In genomic region chr6:135250926-135251699, GRCm38 (mm10) we compare ENCODE assay signal across 11 mouse cellular contexts. TPM values are rescaled to one million over a fixed set of nuclear protein-coding genes. Genes with fewer than 3 reads are reported as not detected.
DNase-seq lines count a peak whose midpoint lies in the region; ATAC-seq and TF ChIP-seq lines count a peak whose summit lies in the region.
"Had no signal": no experiment of that assay in that cellular context is flagged by ENCODE, and none has a peak within 500 bp of the region (broad histone marks: within the 10 kb centered on the region; RNA-seq: fewer than 3 reads in every experiment).

No protein-coding gene starts in this region.

- peaks cover 13% of the 10 kb centered on the region for H3K27me3 ChIP-seq in hindbrain, embryonic 10.5 days (ENCODE audit: insufficient read depth, poor library complexity, severe bottlenecking)
- no peaks in the 10 kb centered on the region for H3K27me3 ChIP-seq in hindbrain, postnatal 0 days (ENCODE audit: insufficient read depth, low read length)
- no peaks in the 10 kb centered on the region; the same call in 1 of the 2 replicates for H3K27me3 ChIP-seq in heart, postnatal 0 days (ENCODE audit: control insufficient read depth, insufficient read depth, low read length)

- H3K4me3 ChIP-seq in hindbrain, embryonic 10.5 days, result no peak overlapping the region
- H3K4me3 ChIP-seq in hindbrain, postnatal 0 days (ENCODE audit: low read length), result no peak overlapping the region
- no peak overlapping the region for H3K4me3 ChIP-seq in heart, postnatal 0 days (ENCODE audit: low read depth, low read length)
- no peak overlapping the region for H3K4me3 ChIP-seq in layer of hippocampus, adult 2 months
- H3K4me3 ChIP-seq: liver, embryonic 13.5 days had no signal

- H3K4me2 ChIP-seq in hindbrain, postnatal 0 days (ENCODE audit: low read depth, low read length), result no peak overlapping the region
- peak overlapping the region; percentile 17 for H3K4me2 ChIP-seq in heart, postnatal 0 days (ENCODE audit: low read depth, low read length)
- H3K4me2 ChIP-seq: liver, embryonic 13.5 days had no signal

- H3K9me3 ChIP-seq in hindbrain, embryonic 10.5 days, result 0 out of 2 replicates have a peak, but pooled peaks cover 6% of the 10 kb centered on the region
- no peaks in the 10 kb centered on the region for H3K9me3 ChIP-seq in hindbrain, postnatal 0 days (ENCODE audit: low read length)
- 0 out of 2 replicates have a peak, but pooled peaks cover 6% of the 10 kb centered on the region for H3K9me3 ChIP-seq in heart, postnatal 0 days (replicated peaks; ENCODE audit: control insufficient read depth, low read length)
- H3K9me3 ChIP-seq: liver, embryonic 13.5 days had no signal

- no peak for ATAC-seq in hindbrain, postnatal 0 days
- ATAC-seq in heart, postnatal 0 days (ENCODE audit: insufficient read depth, low read depth), result no peak

- peak overlapping the region; percentile 43 for H3K27ac ChIP-seq in hindbrain, embryonic 10.5 days
- no peak overlapping the region for H3K27ac ChIP-seq in hindbrain, postnatal 0 days
- peak overlapping the region; percentile 83 for H3K27ac ChIP-seq in heart, postnatal 0 days (ENCODE audit: low read depth)
- no peak overlapping the region for H3K27ac ChIP-seq in layer of hippocampus, adult 2 months
- H3K27ac ChIP-seq: liver, embryonic 13.5 days had no signal

- DNase-seq in hindbrain, embryonic 10.5 days (ENCODE audit: low spot score), result no peak
- no peak for DNase-seq in hindbrain, postnatal 0 days (ENCODE audit: low spot score)
- peak; percentile 50 for DNase-seq in R1 (ENCODE audit: low read depth, low spot score)
- DNase-seq in heart, postnatal 0 days (ENCODE audit: low spot score), result no peak
- peak; percentile 55 for DNase-seq in lung, postnatal 14 days
- DNase-seq in spleen, postnatal 14 days (ENCODE audit: low spot score in 2 of 2), result no peak
- no peak for DNase-seq in layer of hippocampus, adult 2 months (ENCODE audit: low spot score in 2 of 2)
- no peak for DNase-seq in layer of hippocampus, postnatal 14 days (ENCODE audit: low spot score in 2 of 2)
- DNase-seq: liver, embryonic 13.5 days had no signal

- peaks cover 22% of the 10 kb centered on the region for H3K4me1 ChIP-seq in hindbrain, embryonic 10.5 days (replicated peaks)
- H3K4me1 ChIP-seq in hindbrain, postnatal 0 days (ENCODE audit: insufficient read depth, low read length), result peaks cover 14% of the 10 kb centered on the region; the same call in 1 of the 2 replicates
- H3K4me1 ChIP-seq in heart, postnatal 0 days (ENCODE audit: control insufficient read depth, insufficient read depth), result peaks cover 19% of the 10 kb centered on the region; the same call in 1 of the 2 replicates

- no peak overlapping the region for H3K9ac ChIP-seq in hindbrain, postnatal 0 days (replicated peaks; ENCODE audit: low read length)
- H3K9ac ChIP-seq in heart, postnatal 0 days (replicated peaks; ENCODE audit: low read depth, low read length), result no peak overlapping the region
- H3K9ac ChIP-seq: liver, embryonic 13.5 days had no signal

- no peak for TF ChIP-seq EP300 in heart, postnatal 0 days (IDR thresholded peaks at IDR 0.05; ENCODE audit: low read depth)

- no peak for TF ChIP-seq CTCF in hindbrain, postnatal 0 days (IDR thresholded peaks at IDR 0.05; ENCODE audit: low read depth)
- no peak for TF ChIP-seq CTCF in heart, postnatal 0 days (IDR thresholded peaks at IDR 0.05; ENCODE audit: low read depth)
- TF ChIP-seq CTCF in layer of hippocampus, adult 2 months (conservative IDR thresholded peaks at IDR 0.05), result no peak

- no peaks in the 10 kb centered on the region for H3K36me3 ChIP-seq in hindbrain, embryonic 10.5 days
- H3K36me3 ChIP-seq in hindbrain, postnatal 0 days (ENCODE audit: insufficient read depth, low read length), result no peaks in the 10 kb centered on the region
- H3K36me3 ChIP-seq in heart, postnatal 0 days (replicated peaks; ENCODE audit: control insufficient read depth, insufficient read depth, low read length), result no peaks in the 10 kb centered on the region
- H3K36me3 ChIP-seq: liver, embryonic 13.5 days had no signal

- 74% methylated on average over 19 of the region's 19 CpGs for WGBS in hindbrain, embryonic 10.5 days
- 69% methylated on average over 19 of the region's 19 CpGs for WGBS in hindbrain, postnatal 0 days
- 61% methylated on average over 19 of the region's 19 CpGs for WGBS in heart, postnatal 0 days

RNA-seq across cellular contexts. Expression of gene Gsg1, which starts 3.0 kb away (rescaled TPM):
- 0.39 and 0.58 TPM in 2 replicates for polyA plus RNA-seq in hindbrain, embryonic 10.5 days (2016; fragmentation: Nextera tagmentation; extraction: Ambion mirVana)
- total RNA-seq in hindbrain, postnatal 0 days (2014; rRNA removed), result 1.1 TPM in 1 of 2 replicates, not detected in the other
- 0.18 and 0.31 TPM in 2 replicates for polyA plus RNA-seq in hindbrain, postnatal 0 days (2015; fragmentation: Nextera tagmentation; extraction: Ambion mirVana)
- 0.19 TPM in 1 of 2 replicates, not detected in the other for total RNA-seq in heart, postnatal 0 days (2014; rRNA removed; ENCODE audit: low replicate concordance)
- 1.1 and 1.3 TPM in 2 replicates for polyA plus RNA-seq in heart, postnatal 0 days (2015; fragmentation: Nextera tagmentation; extraction: Ambion mirVana)
- total RNA-seq in layer of hippocampus, adult 2 months (2021), result under 1 TPM in 1 of 2 experiments, not detected in 1; 0.47 TPM
- under 1 TPM in 1 of 2 experiments, not detected in 1; 0.48 TPM for total RNA-seq in layer of hippocampus, postnatal 14 days (2021)

RNA-seq across cellular contexts. Expression of gene Hebp1, which starts 53.3 kb away (rescaled TPM):
- 6.3 and 9.0 TPM in 2 replicates for polyA plus RNA-seq in hindbrain, embryonic 10.5 days (2016; fragmentation: Nextera tagmentation; extraction: Ambion mirVana)
- 5.7 and 8.3 TPM in 2 replicates for total RNA-seq in hindbrain, postnatal 0 days (2014; rRNA removed)
- 10.3 and 13.2 TPM in 2 replicates for polyA plus RNA-seq in hindbrain, postnatal 0 days (2015; fragmentation: Nextera tagmentation; extraction: Ambion mirVana)
- total RNA-seq in heart, postnatal 0 days (2014; rRNA removed; ENCODE audit: low replicate concordance), result 8.8 and 35.5 TPM in 2 replicates
- 10.9 and 11.0 TPM in 2 replicates for polyA plus RNA-seq in heart, postnatal 0 days (2015; fragmentation: Nextera tagmentation; extraction: Ambion mirVana)
- 10 to 100 TPM; 74.1 to 79.1 TPM for total RNA-seq in layer of hippocampus, adult 2 months (2021)
- total RNA-seq in layer of hippocampus, postnatal 14 days (2021), result 10 to 100 TPM; 54.1 to 62.0 TPM

RNA-seq across cellular contexts. Expression of gene Fam234b, which starts 53.3 kb away (rescaled TPM):
- 24.5 and 28.0 TPM in 2 replicates for polyA plus RNA-seq in hindbrain, embryonic 10.5 days (2016; fragmentation: Nextera tagmentation; extraction: Ambion mirVana)
- total RNA-seq in hindbrain, postnatal 0 days (2014; rRNA removed), result 75.7 and 79.0 TPM in 2 replicates
- 86.6 and 92.0 TPM in 2 replicates for polyA plus RNA-seq in hindbrain, postnatal 0 days (2015; fragmentation: Nextera tagmentation; extraction: Ambion mirVana)
- 3.7 and 4.3 TPM in 2 replicates for total RNA-seq in heart, postnatal 0 days (2014; rRNA removed; ENCODE audit: low replicate concordance)
- 4.5 and 4.8 TPM in 2 replicates for polyA plus RNA-seq in heart, postnatal 0 days (2015; fragmentation: Nextera tagmentation; extraction: Ambion mirVana)
- total RNA-seq in layer of hippocampus, adult 2 months (2021), result 100 to 1,000 TPM; 161 to 166 TPM
- total RNA-seq in layer of hippocampus, postnatal 14 days (2021), result 100 to 1,000 TPM; 122 to 133 TPM

RNA-seq across cellular contexts. Expression of gene Pbp2, which starts 59.1 kb away (rescaled TPM):
- polyA plus RNA-seq in hindbrain, embryonic 10.5 days (2016; fragmentation: Nextera tagmentation; extraction: Ambion mirVana), result 0.29 TPM in 1 of 2 replicates, not detected in the other
- total RNA-seq in hindbrain, postnatal 0 days (2014; rRNA removed), result 0.10 TPM in 1 of 2 replicates, not detected in the other
- not detected in 2 replicates for polyA plus RNA-seq in hindbrain, postnatal 0 days (2015; fragmentation: Nextera tagmentation; extraction: Ambion mirVana)
- not detected in 2 replicates for total RNA-seq in heart, postnatal 0 days (2014; rRNA removed; ENCODE audit: low replicate concordance)
- polyA plus RNA-seq in heart, postnatal 0 days (2015; fragmentation: Nextera tagmentation; extraction: Ambion mirVana), result not detected in 2 replicates
- total RNA-seq in layer of hippocampus, adult 2 months (2021), result under 1 TPM in 1 of 2 experiments, not detected in 1; 0.27 TPM
- under 1 TPM; 0.41 to 0.60 TPM for total RNA-seq in layer of hippocampus, postnatal 14 days (2021)
- polyA plus RNA-seq: kidney, adult 2 months; liver, embryonic 13.5 days; thymus, postnatal 0 days had no signal

Comparison
In these comparisons a context has a peak if more than half of its experiments do, and no peak if none do; other contexts are left out.
1. H3K27ac ChIP-seq: peak in hindbrain, embryonic 10.5 days (single experiment) and heart, postnatal 0 days (single experiment); none in hindbrain, postnatal 0 days (single experiment) and layer of hippocampus, adult 2 months (single experiment).
2. DNase-seq: peak in R1 (single experiment) and lung, postnatal 14 days (single experiment); none in hindbrain, embryonic 10.5 days (single experiment), hindbrain, postnatal 0 days (single experiment), heart, postnatal 0 days (single experiment), spleen, postnatal 14 days (0 of 2), layer of hippocampus, adult 2 months (0 of 2) and layer of hippocampus, postnatal 14 days (0 of 2).
3. RNA of gene Fam234b, which starts 53.3 kb away (total RNA-seq): 161 to 166 TPM in layer of hippocampus, adult 2 months, 122 to 133 TPM in layer of hippocampus, postnatal 14 days and 75.7 to 79.0 TPM in hindbrain, postnatal 0 days; 3.7 to 4.3 TPM in heart, postnatal 0 days; every median in the first group is over 10 times any median in the second.